Mouse (Mus musculus) liver, embryonic 14.5 days (tissue): Measurements from ENCODE around the gene Polr2i.

ENCODE experiments used
- CTCF ChIP-seq: IDR thresholded peaks from 2 replicates; pipeline ENCODE4 v1.5.1; 2016; ENCODE audit warnings: antibody characterized with exemption, low read depth, control low read depth
- EP300 ChIP-seq: IDR thresholded peaks from 2 replicates; pipeline ENCODE4 v1.6.1; 2016; ENCODE audit warnings: antibody characterized with exemption, low read depth

DNA sequence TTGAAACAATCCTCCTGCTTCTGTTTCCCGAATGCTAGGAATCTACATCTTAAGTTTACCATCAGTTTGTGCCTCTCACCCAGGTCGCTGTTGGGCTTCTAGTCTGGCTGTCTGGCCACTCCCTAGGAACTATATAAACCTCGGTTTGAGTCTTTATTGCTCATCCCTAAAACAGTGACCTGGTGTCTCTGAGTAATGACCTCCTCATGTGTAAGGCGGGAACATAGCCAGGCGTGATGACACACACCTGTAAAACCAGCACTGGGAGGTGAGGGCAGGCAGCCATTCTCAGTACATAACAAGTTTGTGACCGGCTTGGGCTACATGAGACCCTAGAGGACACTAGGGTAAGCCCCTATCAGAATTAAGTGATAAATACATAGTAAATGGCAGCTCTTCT is 36.3 kb upstream of the Polr2i start:
- TF ChIP-seq EP300 (no peak), CTCF (no peak)
